Mouse (Mus musculus) MEL (cell line): Measurements from ENCODE around the gene Fanci.

ENCODE experiments used
- CHD1 ChIP-seq: IDR thresholded peaks from 2 replicates; pipeline ENCODE4 v1.6.1; 2012; ENCODE audit warnings: low read depth, mild to moderate bottlenecking, inconsistent platforms, low read length, improper control_type of control experiment
- CTCF ChIP-seq, 3 experiments: IDR thresholded peaks in 2 of 3; conservative IDR thresholded peaks in 1 of 3; 2 replicates each; pipeline ENCODE4 v1.5.1; 2011 to 2012; ENCODE audit warnings: low read length in 3 of 3, low read depth in 2 of 3, mild to moderate bottlenecking in 2 of 3, improper control_type of control experiment in 1 of 3, inconsistent platforms in 1 of 3, mixed read lengths in 1 of 3, moderate library complexity in 1 of 3; ENCODE audit not compliant: control insufficient read depth in 1 of 3, insufficient read depth in 1 of 3, poor library complexity in 1 of 3, severe bottlenecking in 1 of 3
- EP300 ChIP-seq, 2 experiments: IDR thresholded peaks; 2 replicates each; pipeline ENCODE4 v1.6.1; 2011; ENCODE audit warnings: improper control_type of control experiment in 2 of 2, low read length in 2 of 2, low read depth in 1 of 2, mild to moderate bottlenecking in 1 of 2
- ETS1 ChIP-seq: IDR thresholded peaks from 2 replicates; pipeline ENCODE4 v1.6.1; 2012; ENCODE audit warnings: low read depth, mild to moderate bottlenecking, inconsistent platforms, low read length, improper control_type of control experiment, moderate library complexity
- JUND ChIP-seq: IDR thresholded peaks from 2 replicates; pipeline ENCODE4 v1.6.1; 2011; ENCODE audit warnings: low read depth, mild to moderate bottlenecking, improper control_type of control experiment, low read length
- POLR2A ChIP-seq, 2 experiments: IDR thresholded peaks; 2 replicates each; pipeline ENCODE4 v1.6.1; 2011 to 2012; ENCODE audit warnings: low read length in 2 of 2, mild to moderate bottlenecking in 2 of 2, control low read depth in 1 of 2, improper control_type of control experiment in 1 of 2, low read depth in 1 of 2, moderate library complexity in 1 of 2; ENCODE audit not compliant: control insufficient read depth in 1 of 2, insufficient read depth in 1 of 2, poor library complexity in 1 of 2
- POLR2AphosphoS2 ChIP-seq: IDR thresholded peaks from 2 replicates; pipeline ENCODE4 v1.6.1; 2011; ENCODE audit warnings: low read length, improper control_type of control experiment
- POLR2AphosphoS5 ChIP-seq: IDR thresholded peaks from 2 replicates; pipeline ENCODE4 v1.6.1; 2012; ENCODE audit warnings: low read depth, borderline replicate concordance, mild to moderate bottlenecking, inconsistent platforms, low read length, moderate library complexity, mixed read lengths
- SMC3 ChIP-seq: IDR thresholded peaks from 2 replicates; pipeline ENCODE4 v1.6.1; 2011; ENCODE audit warnings: low read depth, low read length, improper control_type of control experiment
- TBP ChIP-seq: IDR thresholded peaks from 2 replicates; pipeline ENCODE4 v1.8.0; 2011; ENCODE audit warnings: low read depth, low read length, improper control_type of control experiment

DNA sequence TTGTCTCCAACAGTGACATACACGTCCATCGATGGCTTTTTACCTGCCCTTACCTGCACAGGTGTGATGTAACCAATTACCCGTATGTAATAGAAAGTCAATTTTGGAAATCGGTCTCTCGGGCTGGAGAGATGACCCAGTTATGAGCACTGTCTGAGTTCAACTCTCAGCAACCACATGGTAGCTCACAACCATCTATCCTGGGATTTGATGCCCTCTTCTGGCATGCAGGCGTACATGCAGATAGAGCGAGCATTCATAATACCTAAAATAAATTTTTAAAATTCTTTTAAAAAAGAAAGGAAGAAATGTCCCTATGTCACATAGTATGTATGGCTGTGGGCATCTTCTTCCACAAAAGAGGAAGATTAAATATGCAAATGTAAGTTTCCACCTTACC lies 79.7 kb downstream of the Fanci start:
- no peak for TF ChIP-seq TBP
- no peak for TF ChIP-seq EP300 (IDR thresholded peaks at IDR 0.05; ENCODE audit: low read depth in 1 of 2, low read length in 2 of 2)
- no peak for TF ChIP-seq POLR2A (IDR thresholded peaks at IDR 0.05; ENCODE audit: control insufficient read depth in 1 of 2, insufficient read depth in 1 of 2, low read depth in 1 of 2, low read length in 2 of 2, poor library complexity in 1 of 2)
- peak; percentile 64 for TF ChIP-seq SMC3
- peak; percentile 42 to 57 (median 52) for TF ChIP-seq CTCF (IDR thresholded peaks at IDR 0.05 in 2 of 3, conservative IDR thresholded peaks at IDR 0.05 in 1 of 3; ENCODE audit: control insufficient read depth in 1 of 3, insufficient read depth in 1 of 3, low read depth in 2 of 3, low read length in 3 of 3, poor library complexity in 1 of 3, severe bottlenecking in 1 of 3)
- no peak for TF ChIP-seq CHD1
- TF ChIP-seq JUND, result no peak
- TF ChIP-seq ETS1, result no peak
- TF ChIP-seq POLR2AphosphoS2, result no peak
- TF ChIP-seq POLR2AphosphoS5, result no peak
